Mouse (Mus musculus) liver, adult 2 months (tissue): ENCODE measurements around the gene Cela2a.

Experiments used
- CTCF ChIP-seq: fragments of 200-500 bp; IDR thresholded peaks from 2 replicates; pipeline ENCODE4 v1.5.1; 2011; ENCODE audit warnings: low read depth, low read length, control low read depth
- POLR2A ChIP-seq: fragments of 200-500 bp; IDR thresholded peaks from 2 replicates; pipeline ENCODE4 v1.6.1; 2011; ENCODE audit warnings: low read length, control low read depth; ENCODE audit not compliant: insufficient read depth; ENCODE audit errors: extremely low read depth

- no peak for TF ChIP-seq CTCF
- no peak for TF ChIP-seq POLR2A
Measured at GRCm38 (mm10) chr4:141826060-141826459, at the start of gene Cela2a.
